Mouse (Mus musculus) limb, embryonic 11.5 days (tissue): ENCODE results near the gene Spg7. TPM values are rescaled to one million over a fixed set of nuclear protein-coding genes. Genes with fewer than 3 reads are reported as not detected.
A peak's percentile ranks its signal among the peaks of the same experiment; 100 is the strongest.

Source experiments
- ATAC-seq: fragments of 200-750 bp; cut with Nextera tagmentation; 2 replicates; pipeline ENCODE4 v1.8.0; 2017; ENCODE audit warnings: low read depth; ENCODE audit not compliant: insufficient number of reproducible peaks, low FRiP score, low TSS enrichment
- DNase-seq: peaks from one replicate; pipeline ENCODE4 v3.0.0-alpha.2; 2015; ENCODE audit warnings: low spot score
- H3K27ac ChIP-seq: fragments of 300-500 bp; sonication (generic); replicated peaks from 2 replicates; pipeline ENCODE4 v1.5.1; 2014; ENCODE audit warnings: low read depth, mild to moderate bottlenecking, low read length
- H3K27me3 ChIP-seq: fragments of 300-500 bp; sonication (generic); 2 replicates; pipeline ENCODE4 v1.6.1; 2014; ENCODE audit warnings: mild to moderate bottlenecking, low read length, mixed read lengths; ENCODE audit not compliant: control insufficient read depth, insufficient read depth
- H3K36me3 ChIP-seq: fragments of 300-500 bp; sonication (generic); 2 replicates; pipeline ENCODE4 v1.6.1; 2014; ENCODE audit warnings: mild to moderate bottlenecking, low read length, moderate library complexity, mixed read lengths; ENCODE audit not compliant: control insufficient read depth, insufficient read depth
- H3K4me1 ChIP-seq: fragments of 300-500 bp; sonication (generic); 2 replicates; pipeline ENCODE4 v1.6.1; 2014; ENCODE audit warnings: low read length, mixed read lengths; ENCODE audit not compliant: control insufficient read depth, insufficient read depth
- H3K4me2 ChIP-seq: fragments of 300-500 bp; sonication (generic); 2 replicates; pipeline ENCODE4 v1.6.1; 2014; ENCODE audit warnings: low read depth, mild to moderate bottlenecking, moderate library complexity; ENCODE audit not compliant: severe bottlenecking
- H3K4me3 ChIP-seq: fragments of 300-500 bp; sonication (generic); 2 replicates; pipeline ENCODE4 v1.5.1; 2014; ENCODE audit warnings: low read depth, low read length
- H3K9ac ChIP-seq: fragments of 300-500 bp; sonication (generic); 2 replicates; pipeline ENCODE4 v1.6.1; 2014; ENCODE audit warnings: mild to moderate bottlenecking, low read length
- H3K9me3 ChIP-seq: fragments of 300-500 bp; sonication (generic); 2 replicates; pipeline ENCODE4 v1.6.1; 2016; ENCODE audit warnings: low read length; ENCODE audit not compliant: control insufficient read depth
- WGBS: fragments of 180-500 bp; shearing (Covaris S2); extraction: QIAGEN DNeasy Blood & Tissue Kit; methylation state at CpG from one replicate; pipeline ENCODE4 v1.1.7; 2014; 5-methylcytosine and 5-hydroxymethylcytosine counted together
- polyA plus RNA-seq: library from polyadenylated mRNA; unstranded; fragments of >200 nt; fragmentation: Nextera tagmentation; extraction: Ambion mirVana; gene quantifications from 2 replicates; pipeline ENCODE4 v1.2.1, GENCODE M21; 2014

Spg7 gene
- polyA plus RNA-seq, 1 experiment from 2014 or later: 45.0 TPM

DNA sequence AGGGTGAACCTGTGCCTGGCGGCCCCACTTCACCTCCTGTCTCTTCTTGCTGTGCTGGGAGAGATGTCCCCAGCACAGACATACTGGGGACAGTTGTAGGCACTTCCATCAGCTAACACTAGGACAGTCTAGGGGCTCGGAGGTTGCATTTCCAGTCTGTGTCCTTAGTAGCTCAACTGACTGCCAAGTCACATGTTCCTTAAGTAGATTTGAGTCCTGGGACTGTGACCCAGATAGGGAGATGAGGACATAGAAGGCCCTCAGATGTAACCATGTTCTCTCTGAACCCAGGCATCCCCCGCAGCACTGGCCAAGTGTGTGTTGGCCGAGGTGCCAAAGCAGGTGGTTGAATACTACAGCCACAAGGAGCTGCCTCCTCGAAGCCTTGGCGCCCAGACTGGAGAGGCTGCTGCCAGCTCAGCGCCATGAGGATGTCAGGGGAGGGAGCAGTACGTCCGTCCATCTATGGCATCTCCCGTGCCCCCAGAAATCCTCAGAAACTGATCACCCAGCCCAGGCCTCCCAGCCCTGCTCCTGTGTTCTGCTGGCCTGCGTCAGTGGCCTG is 71.5 kb downstream of the Spg7 start:
- H3K9ac ChIP-seq: no peak overlapping the region
- peaks cover 10% of the 10 kb centered on the region for H3K4me1 ChIP-seq
- H3K9me3 ChIP-seq: no peaks in the 10 kb centered on the region
- no peak for DNase-seq
- no peaks in the 10 kb centered on the region for H3K36me3 ChIP-seq
- no peak overlapping the region for H3K4me3 ChIP-seq
- H3K4me2 ChIP-seq: no peak overlapping the region
- WGBS: 88% methylated on average over 11 of the region's 11 CpGs
- H3K27me3 ChIP-seq: no peaks in the 10 kb centered on the region
- no peak for ATAC-seq
- no peak overlapping the region for H3K27ac ChIP-seq

GRCm38 (mm10) chr8:123135406-123135805 is 72.7 kb downstream of the Spg7 start:
- Histone ChIP-seq H3K9ac (no peak overlapping the region), H3K27ac (no peak overlapping the region), H3K36me3 (no peaks in the 10 kb centered on the region), H3K4me3 (no peak overlapping the region), H3K9me3 (no peaks in the 10 kb centered on the region), H3K27me3 (no peaks in the 10 kb centered on the region), H3K4me1 (peaks cover 10% of the 10 kb centered on the region), H3K4me2 (no peak overlapping the region)
- ATAC-seq: no peak
- 46% methylated on average over 7 of the region's 7 CpGs for WGBS
- DNase-seq: no peak

- Histone ChIP-seq H3K36me3 (no peaks in the 10 kb centered on the region), H3K9ac (no peak overlapping the region), H3K27me3 (no peaks in the 10 kb centered on the region), H3K9me3 (no peaks in the 10 kb centered on the region), H3K27ac (no peak overlapping the region), H3K4me2 (no peak overlapping the region), H3K4me1 (peaks cover 10% of the 10 kb centered on the region), H3K4me3 (no peak overlapping the region)
- ATAC-seq (no peak), DNase-seq (no peak)
- 53% methylated on average over 9 of the region's 9 CpGs for WGBS
Measured at GRCm38 (mm10) chr8:123135806-123136205, 73.1 kb downstream of the Spg7 start.

DNA sequence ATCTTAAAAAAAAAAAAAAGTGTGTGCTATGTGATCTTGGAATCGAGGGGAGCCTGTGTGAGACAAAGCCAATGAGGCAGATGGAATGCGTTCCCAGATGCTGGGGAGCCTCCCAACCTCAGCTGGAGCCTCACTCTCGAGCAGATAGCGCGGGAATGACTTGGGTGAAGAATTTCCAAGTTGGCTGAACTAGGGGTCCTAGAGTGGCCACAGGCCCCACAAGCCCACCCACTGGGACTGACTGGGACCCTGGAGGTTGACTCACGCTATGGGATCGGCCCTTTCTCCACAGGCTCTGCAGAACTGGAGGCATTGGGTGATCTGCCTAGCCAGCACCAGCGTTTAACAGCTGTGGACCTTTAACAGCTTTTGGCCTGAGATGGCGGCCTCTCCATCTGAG is 73.5 kb downstream of the Spg7 start:
- DNase-seq (no peak), ATAC-seq (no peak)
- Histone ChIP-seq H3K4me3 (no peak overlapping the region), H3K27ac (no peak overlapping the region), H3K27me3 (no peaks in the 10 kb centered on the region), H3K4me1 (peaks cover 10% of the 10 kb centered on the region), H3K9ac (no peak overlapping the region), H3K4me2 (no peak overlapping the region), H3K9me3 (no peaks in the 10 kb centered on the region), H3K36me3 (no peaks in the 10 kb centered on the region)
- 87% methylated on average over 9 of the region's 9 CpGs for WGBS

DNA sequence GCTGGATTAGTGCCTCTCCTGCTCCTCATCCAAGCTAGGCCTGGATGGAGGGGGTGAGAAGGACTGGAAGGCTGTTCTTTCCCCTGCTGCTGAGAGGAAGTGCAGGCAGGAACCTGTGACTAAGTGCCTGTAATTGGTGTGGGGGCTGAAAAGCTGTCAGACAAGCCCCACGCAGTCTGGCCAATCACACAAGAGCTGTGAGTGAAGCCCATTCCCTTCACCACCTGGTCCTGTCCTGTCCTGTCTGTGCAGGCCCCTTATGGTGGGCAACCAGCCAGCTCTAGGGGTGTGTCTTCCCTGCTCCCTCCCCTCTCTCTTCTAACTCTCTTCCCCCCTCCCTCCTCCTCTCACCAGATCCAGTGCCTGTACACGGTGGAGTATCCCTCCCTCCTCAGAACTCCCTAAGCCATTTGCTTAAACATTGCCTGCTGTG is 74.9 kb downstream of the Spg7 start:
- Histone ChIP-seq H3K36me3 (no peaks in the 10 kb centered on the region), H3K4me1 (peaks cover 10% of the 10 kb centered on the region), H3K9me3 (no peaks in the 10 kb centered on the region), H3K27ac (peak overlapping the region; percentile 38; the same call in 1 of the 2 replicates), H3K9ac (no peak overlapping the region), H3K4me3 (no peak overlapping the region), H3K27me3 (no peaks in the 10 kb centered on the region), H3K4me2 (no peak overlapping the region)
- ATAC-seq: peak; percentile 89
- DNase-seq: peak; percentile 70
- 0% methylated on average over 2 of the region's 2 CpGs for WGBS

GRCm38 (mm10) chr8:123138741-123139140 is 76.0 kb downstream of the Spg7 start:
- WGBS: 37% methylated on average over 4 of the region's 4 CpGs
- no peak overlapping the region for H3K4me3 ChIP-seq
- H3K27ac ChIP-seq: no peak overlapping the region
- H3K9ac ChIP-seq: no peak overlapping the region
- no peaks in the 10 kb centered on the region for H3K27me3 ChIP-seq
- H3K4me1 ChIP-seq: peaks cover 10% of the 10 kb centered on the region
- no peak for DNase-seq
- no peak for ATAC-seq
- H3K4me2 ChIP-seq: no peak overlapping the region
- H3K9me3 ChIP-seq: no peaks in the 10 kb centered on the region
- no peaks in the 10 kb centered on the region for H3K36me3 ChIP-seq

GRCm38 (mm10) chr8:123141741-123142462 is 79.2 kb downstream of the Spg7 start:
- ATAC-seq (no peak), DNase-seq (no peak)
- Histone ChIP-seq H3K27me3 (no peaks in the 10 kb centered on the region), H3K4me1 (peaks cover 10% of the 10 kb centered on the region), H3K4me2 (no peak overlapping the region), H3K27ac (no peak overlapping the region), H3K4me3 (no peak overlapping the region), H3K9ac (no peak overlapping the region), H3K9me3 (no peaks in the 10 kb centered on the region), H3K36me3 (no peaks in the 10 kb centered on the region)
- 88% methylated on average over 14 of the region's 14 CpGs for WGBS

DNA sequence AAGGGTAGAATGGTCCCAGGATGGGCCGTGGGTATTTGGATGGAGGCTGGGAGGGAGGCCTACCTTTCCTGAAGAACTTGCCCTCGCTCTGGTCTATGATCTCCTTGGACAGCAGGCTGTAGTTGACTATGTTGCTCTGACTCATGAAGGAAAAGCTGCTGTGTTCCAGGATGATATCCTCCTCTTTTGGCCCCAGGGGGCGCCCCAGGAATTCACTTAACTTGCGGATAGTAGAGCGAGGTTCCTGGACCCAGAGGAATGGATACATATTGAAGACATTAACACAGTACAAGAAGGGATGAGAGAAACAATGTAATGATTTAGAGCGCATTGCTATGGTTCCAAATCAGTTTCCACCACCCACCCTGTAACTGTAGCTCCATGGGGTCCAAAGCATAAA is 82.5 kb downstream of the Spg7 start:
- Histone ChIP-seq H3K36me3 (no peaks in the 10 kb centered on the region), H3K4me3 (no peak overlapping the region), H3K4me2 (no peak overlapping the region), H3K27me3 (no peaks in the 10 kb centered on the region), H3K27ac (no peak overlapping the region), H3K4me1 (no peaks in the 10 kb centered on the region), H3K9ac (no peak overlapping the region), H3K9me3 (no peaks in the 10 kb centered on the region)
- ATAC-seq (no peak), DNase-seq (peak; percentile 52)
- WGBS: 61% methylated on average over 6 of the region's 6 CpGs
